Mouse (Mus musculus) spleen, adult 2 months (tissue): ENCODE data around the gene Rufy3.

ENCODE experiments used
- CTCF ChIP-seq: fragments of 200-500 bp; IDR thresholded peaks from 2 replicates; pipeline ENCODE4 v1.5.1; 2011; ENCODE audit warnings: mild to moderate bottlenecking, inconsistent platforms; ENCODE audit not compliant: insufficient read depth, insufficient read length, insufficient replicate concordance; ENCODE audit errors: extremely low read depth
- POLR2A ChIP-seq: fragments of 200-500 bp; IDR thresholded peaks from 2 replicates; pipeline ENCODE4 v1.6.1; 2011; ENCODE audit warnings: low read depth, low read length, inconsistent platforms

GRCm38 (mm10) chr5:88685306-88685705 is 120.5 kb downstream of the Rufy3 start:
- TF ChIP-seq POLR2A = no peak
- TF ChIP-seq CTCF = no peak
